In the genomic region with DNA sequence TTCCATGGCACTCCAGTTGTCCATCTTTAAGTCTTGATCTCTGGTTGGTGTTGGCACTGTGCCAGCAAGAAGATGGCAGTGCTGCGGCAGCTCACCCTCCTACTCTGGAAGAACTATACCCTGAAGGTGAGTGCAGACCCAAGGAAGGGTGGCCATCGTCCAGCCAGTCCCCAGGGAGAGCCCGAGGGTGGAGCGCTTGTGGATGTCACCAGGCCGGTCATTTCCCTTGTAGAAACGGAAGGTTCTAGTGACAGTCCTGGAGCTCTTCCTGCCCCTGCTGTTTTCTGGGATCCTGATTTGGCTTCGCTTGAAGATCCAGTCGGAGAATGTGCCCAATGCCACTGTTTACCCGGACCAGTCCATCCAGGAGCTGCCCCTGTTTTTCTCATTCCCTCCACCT, we compare ENCODE assay signal across 12 mouse cellular contexts. TPM values are rescaled to one million over a fixed set of nuclear protein-coding genes. Genes with fewer than 3 reads are reported as not detected.
"Had no signal": no experiment of that assay in that cellular context is flagged by ENCODE, and none has a peak within 500 bp of the region (broad histone marks: within the 10 kb centered on the region; RNA-seq: fewer than 3 reads in every experiment).

No protein-coding gene starts in this region.

- H3K36me3 ChIP-seq: limb, embryonic 12.5 days had no signal

- H3K4me2 ChIP-seq: limb, embryonic 12.5 days; liver, embryonic 15.5 days; lung, embryonic 14.5 days; midbrain, embryonic 13.5 days had no signal

- ATAC-seq: midbrain, embryonic 13.5 days had no signal

- H3K9me3 ChIP-seq: limb, embryonic 12.5 days; liver, embryonic 15.5 days; midbrain, embryonic 13.5 days had no signal

- H3K4me1 ChIP-seq: limb, embryonic 12.5 days; midbrain, embryonic 13.5 days had no signal

- DNase-seq: kidney, adult 8-10 months; layer of hippocampus, adult 9-11 months; liver; lung, embryonic 14.5 days; lung, postnatal 14 days; thymus, adult 18-20 months; thymus, postnatal 25 days had no signal

- H3K27me3 ChIP-seq: limb, embryonic 12.5 days; liver, embryonic 15.5 days; midbrain, embryonic 13.5 days had no signal

- H3K4me3 ChIP-seq: limb, embryonic 12.5 days; liver, embryonic 15.5 days; midbrain, embryonic 13.5 days had no signal

- H3K27ac ChIP-seq: kidney, postnatal 0 days; limb, embryonic 12.5 days; liver, embryonic 15.5 days; midbrain, embryonic 13.5 days had no signal

- H3K9ac ChIP-seq: limb, embryonic 12.5 days; liver, embryonic 15.5 days; lung, embryonic 14.5 days; midbrain, embryonic 13.5 days had no signal

RNA-seq across cellular contexts. Expression of a gene that starts 13.6 kb away (rescaled TPM):
- polyA plus RNA-seq: kidney, postnatal 0 days; limb, embryonic 12.5 days; liver, embryonic 15.5 days; lung, embryonic 14.5 days; stomach, embryonic 14.5 days had no signal
